Mouse (Mus musculus) neural tube, embryonic 10.5 days (tissue): ENCODE measurements around the gene Eml2.

Experiments
- DNase-seq: peaks from one replicate; pipeline ENCODE4 v3.0.0-alpha.2; 2017; ENCODE audit warnings: low spot score; ENCODE audit errors: extremely low spot score

Eml2 gene

GRCm38 (mm10) chr7:19229404-19229803 lies 53.2 kb downstream of the Eml2 start:
- DNase-seq: no peak

- DNase-seq: no peak
These were observed 53.9 kb downstream of the Eml2 start for GRCm38 (mm10) chr7:19230041-19230580.

GRCm38 (mm10) chr7:19230899-19231298 lies 54.7 kb downstream of the Eml2 start:
- no peak for DNase-seq

GRCm38 (mm10) chr7:19231849-19232248 lies 55.6 kb downstream of the Eml2 start:
- DNase-seq: no peak

GRCm38 (mm10) chr7:19234652-19235051 lies 58.4 kb downstream of the Eml2 start:
- no peak for DNase-seq

- DNase-seq: no peak
These were observed 59.0 kb downstream of the Eml2 start for GRCm38 (mm10) chr7:19235092-19235671.

GRCm38 (mm10) chr7:19236411-19236810 lies 60.2 kb downstream of the Eml2 start:
- DNase-seq: no peak

- DNase-seq: no peak
These were observed 62.1 kb downstream of the Eml2 start for GRCm38 (mm10) chr7:19238344-19238743.

- peak; percentile 92 for DNase-seq
These were observed 63.2 kb downstream of the Eml2 start for GRCm38 (mm10) chr7:19239423-19239822.

GRCm38 (mm10) chr7:19239986-19240385 lies 63.8 kb downstream of the Eml2 start:
- DNase-seq: no peak

GRCm38 (mm10) chr7:19240905-19241463 lies 64.8 kb downstream of the Eml2 start:
- DNase-seq: no peak

- no peak for DNase-seq
These were observed 65.8 kb downstream of the Eml2 start for GRCm38 (mm10) chr7:19242005-19242404.

GRCm38 (mm10) chr7:19243858-19244257 lies 67.6 kb downstream of the Eml2 start:
- DNase-seq: no peak

GRCm38 (mm10) chr7:19245083-19245482 lies 68.9 kb downstream of the Eml2 start:
- no peak for DNase-seq

- DNase-seq: no peak
These were observed 70.6 kb downstream of the Eml2 start for GRCm38 (mm10) chr7:19246855-19247254.

- DNase-seq: no peak
These were observed 71.3 kb downstream of the Eml2 start for GRCm38 (mm10) chr7:19247511-19247910.

GRCm38 (mm10) chr7:19252078-19252477 lies 75.9 kb downstream of the Eml2 start:
- no peak for DNase-seq

GRCm38 (mm10) chr7:19253437-19253836 lies 77.2 kb downstream of the Eml2 start:
- DNase-seq: no peak

- no peak for DNase-seq
These were observed 79.2 kb downstream of the Eml2 start for GRCm38 (mm10) chr7:19255395-19255794.
